Mouse (Mus musculus) small intestine, adult 2 months (tissue): ENCODE measurements at regions not wholly inside any gene's neighbourhood (a gene's known extent, or its start where the extent isn't known, plus 50 kb on each side); places are given as distances from the start of the nearest gene placed in this dataset.

Source experiments
- CTCF ChIP-seq: fragments of 200-500 bp; IDR thresholded peaks from 2 replicates; pipeline ENCODE4 v1.5.1; 2012; ENCODE audit warnings: low read depth, mild to moderate bottlenecking, control low read depth, inconsistent platforms, low read length, moderate library complexity, mixed read lengths; ENCODE audit not compliant: insufficient replicate concordance, insufficient read length; ENCODE audit errors: extremely low read depth
- POLR2A ChIP-seq: fragments of 200-500 bp; IDR thresholded peaks from 2 replicates; pipeline ENCODE4 v1.6.1; 2012; ENCODE audit warnings: low read depth, mild to moderate bottlenecking, control low read depth, inconsistent platforms, low read length, moderate library complexity

DNA sequence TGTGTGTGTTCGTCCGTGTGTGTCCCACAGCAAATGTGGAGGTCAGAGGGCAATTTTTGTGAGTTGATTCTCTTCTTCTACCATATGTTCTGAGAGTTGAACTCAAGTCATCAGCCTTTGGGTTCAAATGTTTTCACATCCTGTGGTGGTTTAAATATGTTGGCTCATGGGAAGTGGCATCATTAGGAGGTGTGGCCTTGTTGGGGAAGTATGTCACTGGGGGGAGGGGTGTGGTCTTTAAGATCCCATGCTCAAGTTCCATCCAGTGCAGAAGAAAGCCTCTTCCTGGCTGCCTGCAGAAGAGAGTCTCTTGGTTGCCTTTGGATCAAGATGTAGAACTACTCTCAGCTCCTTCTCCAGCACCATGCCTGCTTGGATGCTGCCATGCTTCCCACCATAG is 78.1 kb downstream of the Cd24a start:
- TF ChIP-seq CTCF (no peak), POLR2A (no peak)
